Mouse (Mus musculus): ENCODE results near the gene Tnrc6b. TPM values are rescaled to one million over a fixed set of nuclear protein-coding genes. Genes with fewer than 3 reads are reported as not detected.

Gene Tnrc6b
- total and polyA plus RNA-seq, 3 experiments, result 14.2 to 146 (median 24.5) TPM

- Histone ChIP-seq H3K4me1 (ENCODE audit: insufficient read depth, low read depth, low read length) (peaks cover 29% of the 10 kb centered on the region), H3K36me3 (replicated peaks) (peaks cover 6% of the 10 kb centered on the region), H3K4me3 (ENCODE audit: low read depth, low read length) (no peak overlapping the region), H3K9me3 (replicated peaks) (no peaks in the 10 kb centered on the region), H3K27me3 (ENCODE audit: insufficient read depth, low read length) (no peaks in the 10 kb centered on the region)
- TF ChIP-seq CTCF (IDR thresholded peaks at IDR 0.05; ENCODE audit: low read depth, low read length) (no peak), TAL1 (conservative IDR thresholded peaks at IDR 0.05; ENCODE audit: low read depth, low read length) (no peak), GATA1 (IDR thresholded peaks at IDR 0.05; ENCODE audit: borderline replicate concordance, low read length) (no peak), POLR2AphosphoS5 (IDR thresholded peaks at IDR 0.05; ENCODE audit: insufficient replicate concordance, low read depth, low read length) (no peak), GATA2 (IDR thresholded peaks at IDR 0.05; ENCODE audit: borderline replicate concordance, low read depth, low read length) (no peak)
- ATAC-seq (ENCODE audit: extremely low read depth, insufficient number of reproducible peaks, low FRiP score, poor library complexity, severe bottlenecking) (no peak), DNase-seq (ENCODE audit: low spot score) (no peak)
Measured at GRCm38 (mm10) chr15:80981176-80981575, 270.1 kb downstream of the Tnrc6b start.

- TF ChIP-seq CTCF (IDR thresholded peaks at IDR 0.05; ENCODE audit: low read depth, low read length), result no peak
- no peak for TF ChIP-seq TAL1 (conservative IDR thresholded peaks at IDR 0.05; ENCODE audit: low read depth, low read length)
- no peak for TF ChIP-seq POLR2AphosphoS5 (IDR thresholded peaks at IDR 0.05; ENCODE audit: insufficient replicate concordance, low read depth, low read length)
- TF ChIP-seq GATA2 (IDR thresholded peaks at IDR 0.05; ENCODE audit: borderline replicate concordance, low read depth, low read length), result no peak
- no peak for TF ChIP-seq GATA1 (IDR thresholded peaks at IDR 0.05; ENCODE audit: borderline replicate concordance, low read length)
- H3K4me3 ChIP-seq (ENCODE audit: low read depth, low read length), result no peak overlapping the region
- H3K36me3 ChIP-seq (replicated peaks), result peaks cover 6% of the 10 kb centered on the region
- H3K4me1 ChIP-seq (ENCODE audit: insufficient read depth, low read depth, low read length), result peaks cover 24% of the 10 kb centered on the region
- ATAC-seq (ENCODE audit: extremely low read depth, insufficient number of reproducible peaks, low FRiP score, poor library complexity, severe bottlenecking) (no peak), DNase-seq (ENCODE audit: low spot score) (no peak)
- H3K27me3 ChIP-seq (ENCODE audit: insufficient read depth, low read length), result no peaks in the 10 kb centered on the region
- H3K9me3 ChIP-seq (replicated peaks), result no peaks in the 10 kb centered on the region
Measured at GRCm38 (mm10) chr15:80983264-80983663, 272.2 kb downstream of the Tnrc6b start.

GRCm38 (mm10) chr15:80988331-80988730, 277.2 kb downstream of the Tnrc6b start:
- ATAC-seq (ENCODE audit: extremely low read depth, insufficient number of reproducible peaks, low FRiP score, poor library complexity, severe bottlenecking) (no peak), DNase-seq (ENCODE audit: low spot score) (no peak)
- no peak overlapping the region for H3K4me3 ChIP-seq (ENCODE audit: low read depth, low read length)
- H3K27me3 ChIP-seq (ENCODE audit: insufficient read depth, low read length), result no peaks in the 10 kb centered on the region
- TF ChIP-seq GATA1 (IDR thresholded peaks at IDR 0.05; ENCODE audit: borderline replicate concordance, low read length) (no peak), TAL1 (conservative IDR thresholded peaks at IDR 0.05; ENCODE audit: low read depth, low read length) (no peak), GATA2 (IDR thresholded peaks at IDR 0.05; ENCODE audit: borderline replicate concordance, low read depth, low read length) (no peak), CTCF (IDR thresholded peaks at IDR 0.05; ENCODE audit: low read depth, low read length) (no peak), POLR2AphosphoS5 (IDR thresholded peaks at IDR 0.05; ENCODE audit: insufficient replicate concordance, low read depth, low read length) (no peak)
- H3K4me1 ChIP-seq (ENCODE audit: insufficient read depth, low read depth, low read length), result peaks cover 7% of the 10 kb centered on the region
- H3K9me3 ChIP-seq (replicated peaks), result no peaks in the 10 kb centered on the region
- H3K36me3 ChIP-seq (replicated peaks), result peaks cover 4% of the 10 kb centered on the region

GRCm38 (mm10) chr15:80989712-80990111, 278.6 kb downstream of the Tnrc6b start:
- Histone ChIP-seq H3K4me3 (ENCODE audit: low read depth, low read length) (no peak overlapping the region), H3K27me3 (ENCODE audit: insufficient read depth, low read length) (no peaks in the 10 kb centered on the region), H3K9me3 (replicated peaks) (no peaks in the 10 kb centered on the region), H3K4me1 (ENCODE audit: insufficient read depth, low read depth, low read length) (peaks cover 7% of the 10 kb centered on the region), H3K36me3 (replicated peaks) (peaks cover 7% of the 10 kb centered on the region)
- DNase-seq (ENCODE audit: low spot score) (no peak), ATAC-seq (ENCODE audit: extremely low read depth, insufficient number of reproducible peaks, low FRiP score, poor library complexity, severe bottlenecking) (no peak)
- TF ChIP-seq TAL1 (conservative IDR thresholded peaks at IDR 0.05; ENCODE audit: low read depth, low read length) (no peak), POLR2AphosphoS5 (IDR thresholded peaks at IDR 0.05; ENCODE audit: insufficient replicate concordance, low read depth, low read length) (no peak), GATA1 (IDR thresholded peaks at IDR 0.05; ENCODE audit: borderline replicate concordance, low read length) (no peak), GATA2 (IDR thresholded peaks at IDR 0.05; ENCODE audit: borderline replicate concordance, low read depth, low read length) (no peak), CTCF (IDR thresholded peaks at IDR 0.05; ENCODE audit: low read depth, low read length) (no peak)

Other genes starting within 250 kb of the Tnrc6b start
- gene Enthd1, start 146.2 kb upstream of the Tnrc6b start, total RNA-seq (2014; fragmentation: Nextera tagmentation), result not detected in 2 replicates
- 0.12 and 0.16 TPM in 2 replicates for gene Enthd1, start 146.2 kb upstream of the Tnrc6b start, total RNA-seq (2017)
- not detected in 2 replicates for gene Enthd1, start 146.2 kb upstream of the Tnrc6b start, polyA plus RNA-seq (2012)
- 2.3 and 21.1 TPM in 2 replicates for gene Grap2, start 138.7 kb upstream of the Tnrc6b start, total RNA-seq (2014; fragmentation: Nextera tagmentation)
- gene Grap2, start 138.7 kb upstream of the Tnrc6b start, total RNA-seq (2017), result 2.8 and 4.9 TPM in 2 replicates
- 4.5 and 4.6 TPM in 2 replicates for gene Grap2, start 138.7 kb upstream of the Tnrc6b start, polyA plus RNA-seq (2012)
- not detected in 2 replicates for gene Fam83f, start 39.5 kb upstream of the Tnrc6b start, total RNA-seq (2014; fragmentation: Nextera tagmentation)
- gene Fam83f, start 39.5 kb upstream of the Tnrc6b start, total RNA-seq (2017), result 0.11 TPM in 1 of 2 replicates, not detected in the other
- not detected in 2 replicates for gene Fam83f, start 39.5 kb upstream of the Tnrc6b start, polyA plus RNA-seq (2012)
- gene Adsl, start 237.2 kb downstream of the Tnrc6b start, total RNA-seq (2014; fragmentation: Nextera tagmentation), result 91.9 and 112 TPM in 2 replicates
- gene Adsl, start 237.2 kb downstream of the Tnrc6b start, total RNA-seq (2017), result 174 and 221 TPM in 2 replicates
- 57.9 and 79.0 TPM in 2 replicates for gene Adsl, start 237.2 kb downstream of the Tnrc6b start, polyA plus RNA-seq (2012)